Mouse (Mus musculus) embryonic facial prominence, embryonic 14.5 days (tissue): ENCODE data around the gene Mb21d2. TPM values are rescaled to one million over a fixed set of nuclear protein-coding genes. Genes with fewer than 3 reads are reported as not detected.

Experiments used
- ATAC-seq: fragments of 200-750 bp; cut with Nextera tagmentation; 2 replicates; pipeline ENCODE4 v1.8.0; 2017; ENCODE audit warnings: low read depth, moderate number of reproducible peaks, moderate TSS enrichment
- DNase-seq: peaks from one replicate; pipeline ENCODE4 v3.0.0-alpha.2; 2015; ENCODE audit warnings: low spot score
- H3K27ac ChIP-seq: fragments of 300-500 bp; sonication (generic); replicated peaks from 2 replicates; pipeline ENCODE4 v1.5.1; 2014; ENCODE audit warnings: low read depth, mild to moderate bottlenecking, low read length, moderate library complexity
- H3K27me3 ChIP-seq: fragments of 300-500 bp; sonication (generic); replicated peaks from 2 replicates; pipeline ENCODE4 v1.6.1; 2014; ENCODE audit warnings: low read length; ENCODE audit not compliant: control insufficient read depth, insufficient read depth
- H3K36me3 ChIP-seq: fragments of 300-500 bp; sonication (generic); 2 replicates; pipeline ENCODE4 v1.6.1; 2014; ENCODE audit warnings: low read length, mixed read lengths; ENCODE audit not compliant: control insufficient read depth, insufficient read depth
- H3K4me1 ChIP-seq: fragments of 300-500 bp; sonication (generic); 2 replicates; pipeline ENCODE4 v1.6.1; 2014; ENCODE audit warnings: antibody characterized with exemption, low read length; ENCODE audit not compliant: control insufficient read depth, insufficient read depth
- H3K4me2 ChIP-seq: fragments of 300-500 bp; sonication (generic); 2 replicates; pipeline ENCODE4 v1.6.1; 2014; ENCODE audit warnings: low read depth, mild to moderate bottlenecking, low read length, moderate library complexity, mixed read lengths
- H3K4me3 ChIP-seq: fragments of 300-500 bp; sonication (generic); 2 replicates; pipeline ENCODE4 v1.5.1; 2014; ENCODE audit warnings: low read depth, mild to moderate bottlenecking, low read length
- H3K9ac ChIP-seq: fragments of 300-500 bp; sonication (generic); 2 replicates; pipeline ENCODE4 v1.6.1; 2014; ENCODE audit warnings: low read depth, mild to moderate bottlenecking, low read length, moderate library complexity, mixed read lengths
- H3K9me3 ChIP-seq: fragments of 300-500 bp; sonication (generic); 2 replicates; pipeline ENCODE4 v1.6.1; 2016; ENCODE audit warnings: low read length; ENCODE audit not compliant: control insufficient read depth
- WGBS: fragments of 180-500 bp; shearing (Covaris S2); extraction: QIAGEN DNeasy Blood & Tissue Kit; methylation state at CpG from one replicate; pipeline ENCODE4 v1.1.7; 2014; 5-methylcytosine and 5-hydroxymethylcytosine counted together
- polyA plus RNA-seq: library from polyadenylated mRNA; unstranded; fragments of >200 nt; fragmentation: Nextera tagmentation; extraction: Ambion mirVana; gene quantifications from 2 replicates; pipeline ENCODE4 v1.2.1, GENCODE M21; 2014

The Mb21d2 gene
- polyA plus RNA-seq, 1 experiment from 2014 or later = 7.3 TPM

DNA sequence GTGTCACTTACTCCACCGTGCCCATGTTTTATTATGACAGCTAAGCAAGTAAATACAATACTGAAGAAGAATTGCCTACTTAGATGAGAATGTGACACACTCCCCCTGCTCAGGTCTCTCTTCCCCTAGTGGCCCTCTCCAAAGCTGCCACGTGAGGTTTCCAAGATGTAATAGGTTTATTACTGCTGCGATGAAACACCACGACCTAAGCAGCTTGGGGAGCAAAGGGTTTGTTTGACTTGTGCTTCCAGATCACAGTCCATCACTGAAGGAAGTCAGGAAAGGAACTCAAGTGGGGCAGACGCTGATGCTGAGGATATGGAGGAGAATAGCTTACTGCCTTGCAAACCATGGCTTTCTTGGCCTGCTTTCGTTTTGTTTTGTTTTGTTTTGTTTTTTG is 65.9 kb downstream of the Mb21d2 start:
- Histone ChIP-seq H3K36me3 (no peaks in the 10 kb centered on the region), H3K4me1 (peaks cover 29% of the 10 kb centered on the region), H3K4me2 (no peak overlapping the region), H3K9ac (no peak overlapping the region), H3K27me3 (no peaks in the 10 kb centered on the region), H3K4me3 (no peak overlapping the region), H3K27ac (no peak overlapping the region), H3K9me3 (no peaks in the 10 kb centered on the region)
- no peak for ATAC-seq
- no peak for DNase-seq
- 77% methylated on average over 6 of the region's 6 CpGs for WGBS

DNA sequence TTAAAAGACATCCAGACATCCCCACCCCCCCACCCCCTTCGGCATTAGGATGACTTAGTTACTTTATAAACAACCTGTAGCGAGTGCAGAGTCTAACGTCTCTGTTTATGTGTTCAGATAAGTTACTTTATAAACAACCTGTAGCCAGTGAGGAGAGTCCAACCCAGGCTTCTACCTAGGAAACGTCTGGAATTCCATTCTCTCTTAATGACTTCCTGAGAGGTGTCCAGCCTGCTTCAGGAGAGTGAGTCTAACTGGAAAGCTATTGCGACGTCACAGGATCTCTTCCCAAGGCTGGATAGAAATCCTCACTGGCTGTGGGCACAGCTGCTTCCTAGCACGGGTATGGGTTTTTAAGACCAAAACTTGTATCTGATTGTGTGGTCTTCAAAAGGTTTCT is 67.4 kb downstream of the Mb21d2 start:
- DNase-seq (no peak), ATAC-seq (no peak)
- no peaks in the 10 kb centered on the region for H3K27me3 ChIP-seq

DNA sequence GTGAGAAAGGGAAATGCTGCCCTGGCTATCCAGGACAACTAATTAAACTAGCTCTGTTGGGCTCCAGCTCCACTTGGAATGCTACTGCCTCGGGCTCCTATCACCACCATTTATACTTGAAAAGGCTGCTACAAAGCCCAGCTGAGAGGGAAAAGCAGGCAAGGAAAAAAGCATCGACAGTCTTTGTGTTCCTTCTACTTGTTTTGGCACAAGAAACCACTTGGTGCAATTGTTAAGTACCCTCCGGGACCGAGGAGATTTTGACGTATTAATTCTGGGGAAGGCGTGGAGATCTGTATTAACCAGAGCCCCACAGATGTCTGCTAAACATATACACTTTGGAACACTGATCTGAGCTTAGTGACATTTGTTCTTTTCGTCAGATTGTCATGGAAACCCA is 69.8 kb downstream of the Mb21d2 start:
- DNase-seq (peak; percentile 56), ATAC-seq (0 out of 2 replicates have a peak, but pooled peaks have one; percentile 38)
- no peak overlapping the region for H3K4me2 ChIP-seq
- no peak overlapping the region for H3K9ac ChIP-seq
- 20% methylated on average over 7 of the region's 7 CpGs for WGBS
- no peaks in the 10 kb centered on the region for H3K36me3 ChIP-seq
- H3K4me3 ChIP-seq = no peak overlapping the region
- H3K4me1 ChIP-seq = peaks cover 25% of the 10 kb centered on the region
- H3K9me3 ChIP-seq = no peaks in the 10 kb centered on the region
- H3K27me3 ChIP-seq = no peaks in the 10 kb centered on the region
- H3K27ac ChIP-seq = no peak overlapping the region

More for the DNA sequence above, 67.4 kb downstream of the Mb21d2 start:
- Histone ChIP-seq H3K4me1 (peaks cover 30% of the 10 kb centered on the region), H3K4me3 (no peak overlapping the region), H3K36me3 (no peaks in the 10 kb centered on the region), H3K9ac (no peak overlapping the region), H3K27ac (no peak overlapping the region), H3K9me3 (no peaks in the 10 kb centered on the region), H3K4me2 (no peak overlapping the region)
- 27% methylated on average over 7 of the region's 7 CpGs for WGBS

DNA sequence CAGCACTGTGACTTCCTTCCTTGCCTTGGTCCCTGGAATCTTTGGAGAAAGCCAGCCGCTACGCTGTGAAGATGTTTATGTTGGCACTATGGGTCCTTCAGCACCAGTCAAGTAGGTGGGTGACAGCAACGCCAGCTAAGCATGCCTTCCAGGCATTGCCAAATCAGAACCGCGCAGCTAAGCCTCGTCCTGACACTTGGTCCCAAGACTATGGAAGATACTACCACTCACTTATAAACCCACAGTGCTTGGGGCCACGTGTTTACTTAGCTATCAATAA is 70.5 kb downstream of the Mb21d2 start:
- H3K36me3 ChIP-seq = no peaks in the 10 kb centered on the region
- H3K27ac ChIP-seq = no peak overlapping the region
- no peaks in the 10 kb centered on the region for H3K9me3 ChIP-seq
- ATAC-seq (no peak), DNase-seq (no peak)
- no peak overlapping the region for H3K4me3 ChIP-seq
- H3K4me2 ChIP-seq = no peak overlapping the region
- no peaks in the 10 kb centered on the region for H3K27me3 ChIP-seq
- WGBS = 73% methylated on average over 7 of the region's 7 CpGs
- no peak overlapping the region for H3K9ac ChIP-seq
- H3K4me1 ChIP-seq = peaks cover 25% of the 10 kb centered on the region

DNA sequence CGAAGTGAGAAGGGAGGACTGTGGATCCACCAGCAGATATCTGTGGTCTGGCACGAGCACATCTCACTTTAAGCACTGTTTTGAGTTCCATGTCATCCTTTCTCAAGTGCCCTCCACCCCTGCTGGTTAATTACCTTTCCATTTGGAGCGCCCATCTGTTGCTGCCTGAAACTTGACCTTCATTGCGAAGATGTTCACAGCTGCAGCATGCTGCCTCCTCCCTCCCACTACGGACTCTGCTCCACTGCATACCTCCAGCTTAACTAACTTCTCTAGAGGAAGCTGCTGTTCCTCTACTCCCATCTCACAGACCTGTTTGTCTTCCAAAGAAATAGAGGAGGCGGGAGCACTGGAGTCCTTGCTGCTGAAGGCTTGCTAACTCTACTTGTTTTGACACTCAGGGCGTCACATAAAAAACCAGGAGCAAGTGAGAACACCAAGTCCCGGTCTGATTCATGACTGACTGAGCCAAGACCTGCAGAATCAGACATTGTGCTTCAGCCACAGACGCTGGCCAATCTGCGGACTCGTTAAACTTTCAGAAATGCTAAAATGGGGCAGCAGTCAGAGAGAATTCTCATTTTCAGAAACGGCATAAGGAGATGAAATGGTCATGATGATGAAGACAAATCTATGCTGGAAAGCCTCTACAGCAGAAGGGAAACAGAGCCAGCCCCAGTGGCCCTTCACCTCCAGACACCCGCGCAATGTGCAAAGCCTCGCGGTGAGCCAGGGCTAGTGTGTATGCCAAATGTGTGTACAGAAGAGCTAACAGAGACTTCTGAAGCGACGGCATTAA is 71.1 kb downstream of the Mb21d2 start:
- 68% methylated on average over 18 of the region's 18 CpGs for WGBS
- Histone ChIP-seq H3K4me1 (peaks cover 25% of the 10 kb centered on the region), H3K4me3 (no peak overlapping the region), H3K4me2 (no peak overlapping the region), H3K36me3 (no peaks in the 10 kb centered on the region), H3K9me3 (no peaks in the 10 kb centered on the region), H3K9ac (no peak overlapping the region), H3K27ac (no peak overlapping the region), H3K27me3 (no peaks in the 10 kb centered on the region)
- peak; percentile 68 for ATAC-seq
- DNase-seq = peak; percentile 56

DNA sequence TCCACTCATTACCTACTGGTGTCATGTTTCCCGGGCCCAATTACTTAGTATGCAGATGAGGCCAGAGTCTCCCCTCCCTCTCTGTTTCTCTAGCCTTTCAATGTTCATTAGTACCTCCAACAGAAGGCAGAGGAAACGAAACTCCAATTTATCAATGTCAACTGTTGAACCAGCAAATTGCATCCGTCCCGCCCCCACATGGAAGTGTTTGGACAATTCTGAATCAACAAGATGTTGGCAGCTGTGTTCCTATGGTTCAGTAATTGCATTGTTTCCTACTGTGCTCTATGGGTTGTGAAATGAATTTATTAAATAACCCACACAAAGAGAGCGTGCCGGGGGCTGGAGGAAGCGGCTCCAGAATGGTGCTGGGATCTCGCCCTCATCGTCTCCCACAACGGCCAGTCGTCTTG is 78.1 kb downstream of the Mb21d2 start:
- peak; percentile 76 for DNase-seq
- H3K4me1 ChIP-seq = peaks cover 9% of the 10 kb centered on the region
- H3K27ac ChIP-seq = no peak overlapping the region
- H3K9ac ChIP-seq = no peak overlapping the region
- no peaks in the 10 kb centered on the region for H3K27me3 ChIP-seq
- ATAC-seq = peak; percentile 82; the same call in 1 of the 2 replicates
- peak overlapping the region; percentile 1; the same call in 1 of the 2 replicates for H3K4me2 ChIP-seq
- H3K36me3 ChIP-seq = no peaks in the 10 kb centered on the region
- H3K9me3 ChIP-seq = peaks cover 8% of the 10 kb centered on the region; the same call in 1 of the 2 replicates
- no peak overlapping the region for H3K4me3 ChIP-seq
- WGBS = 60% methylated on average over 11 of the region's 11 CpGs

DNA sequence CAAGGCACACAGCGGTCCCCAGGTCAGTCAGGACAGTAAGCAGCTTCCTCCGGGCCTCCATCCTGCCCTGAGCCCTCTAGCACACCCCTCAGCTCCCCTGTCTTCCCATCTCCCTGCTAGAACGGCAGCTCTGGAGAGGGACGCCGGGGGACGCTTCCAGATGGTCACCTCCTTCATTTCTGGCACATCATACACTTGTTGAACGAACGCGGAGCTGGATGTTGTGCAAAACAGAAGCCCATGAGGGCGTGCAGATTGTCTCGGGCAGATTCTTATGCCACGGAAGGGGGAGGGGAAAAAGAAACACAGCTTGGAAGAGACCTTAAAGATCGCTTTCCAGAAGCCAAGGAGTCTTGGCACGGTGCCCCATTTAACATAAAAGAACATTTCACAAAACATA is 78.6 kb downstream of the Mb21d2 start:
- no peak overlapping the region for H3K27ac ChIP-seq
- H3K9me3 ChIP-seq = peaks cover 8% of the 10 kb centered on the region; the same call in 1 of the 2 replicates
- H3K4me1 ChIP-seq = peaks cover 9% of the 10 kb centered on the region
- no peaks in the 10 kb centered on the region for H3K27me3 ChIP-seq
- no peak overlapping the region for H3K4me3 ChIP-seq
- peak overlapping the region; percentile 1 for H3K4me2 ChIP-seq
- no peaks in the 10 kb centered on the region for H3K36me3 ChIP-seq
- peak; percentile 56; the same call in 1 of the 2 replicates for ATAC-seq
- DNase-seq = peak; percentile 68
- WGBS = 54% methylated on average over 14 of the region's 14 CpGs
- no peak overlapping the region for H3K9ac ChIP-seq

DNA sequence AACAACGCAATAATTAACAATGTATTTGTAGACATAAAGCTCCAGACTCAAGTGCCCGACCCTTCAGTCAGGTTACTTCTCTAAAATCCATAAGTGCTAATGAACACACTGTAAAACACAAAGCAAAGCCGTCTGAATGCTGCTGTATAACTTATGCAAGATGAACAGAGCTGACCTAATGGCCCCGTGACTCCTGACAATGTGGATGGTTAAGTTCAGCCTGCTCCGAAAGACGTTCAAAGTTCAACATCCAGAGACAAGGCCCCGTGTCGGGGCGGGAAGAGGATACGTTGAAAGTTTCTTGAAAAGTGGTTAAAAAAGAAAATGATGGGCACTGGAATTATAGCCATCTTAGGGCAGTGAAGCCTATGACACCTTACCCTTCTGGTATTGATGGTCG is 83.3 kb downstream of the Mb21d2 start:
- no peaks in the 10 kb centered on the region for H3K27me3 ChIP-seq
- no peak overlapping the region for H3K4me3 ChIP-seq
- H3K27ac ChIP-seq = no peak overlapping the region
- no peak overlapping the region for H3K4me2 ChIP-seq
- ATAC-seq = no peak
- no peak overlapping the region for H3K9ac ChIP-seq
- H3K4me1 ChIP-seq = peaks cover 5% of the 10 kb centered on the region
- H3K36me3 ChIP-seq = no peaks in the 10 kb centered on the region
- peaks cover 8% of the 10 kb centered on the region; the same call in 1 of the 2 replicates for H3K9me3 ChIP-seq
- WGBS = 85% methylated on average over 11 of the region's 11 CpGs
- no peak for DNase-seq

DNA sequence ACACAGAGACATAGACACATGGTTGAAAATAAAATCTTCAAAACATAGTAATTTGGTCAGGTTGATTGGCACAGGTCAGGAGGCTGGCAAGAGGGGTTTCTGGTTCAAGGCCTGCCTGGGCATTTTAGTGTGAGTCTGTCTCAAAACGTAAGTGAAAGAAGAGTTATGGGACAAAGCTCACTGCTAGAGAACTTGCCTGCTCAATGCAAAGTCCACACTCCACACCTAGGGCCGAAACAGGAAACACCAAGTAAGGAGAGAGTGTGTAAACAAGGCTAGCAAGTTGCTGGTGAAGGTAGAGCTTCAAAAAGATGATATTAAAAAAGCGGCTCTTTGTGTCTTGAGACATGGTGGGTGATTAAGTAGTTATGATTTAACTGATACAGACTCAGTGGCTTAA is 84.1 kb downstream of the Mb21d2 start:
- no peak overlapping the region for H3K4me2 ChIP-seq
- no peaks in the 10 kb centered on the region for H3K27me3 ChIP-seq
- peaks cover 8% of the 10 kb centered on the region; the same call in 1 of the 2 replicates for H3K9me3 ChIP-seq
- H3K9ac ChIP-seq = no peak overlapping the region
- ATAC-seq = no peak
- no peaks in the 10 kb centered on the region; the same call in 1 of the 2 replicates for H3K4me1 ChIP-seq
- H3K27ac ChIP-seq = no peak overlapping the region
- H3K36me3 ChIP-seq = no peaks in the 10 kb centered on the region
- no peak for DNase-seq
- H3K4me3 ChIP-seq = no peak overlapping the region
- WGBS = 89% methylated on average over 3 of the region's 3 CpGs
